Mouse (Mus musculus): Measurements from ENCODE around the gene Plcl1.

GRCm38 (mm10) chr1:55741885-55742284 is 336.2 kb downstream of the Plcl1 start:
- no peak for TF ChIP-seq CTCF (IDR thresholded peaks at IDR 0.05; ENCODE audit: control insufficient read depth, insufficient read depth, low read length)
- TF ChIP-seq POLR2A (IDR thresholded peaks at IDR 0.05; ENCODE audit: borderline replicate concordance, control insufficient read depth, low read depth, low read length) = no peak
